Mouse (Mus musculus): Measurements from ENCODE around the gene Slco2b1.
A peak's percentile ranks its signal among the peaks of the same experiment; 100 is the strongest.

The Slco2b1 gene

DNA sequence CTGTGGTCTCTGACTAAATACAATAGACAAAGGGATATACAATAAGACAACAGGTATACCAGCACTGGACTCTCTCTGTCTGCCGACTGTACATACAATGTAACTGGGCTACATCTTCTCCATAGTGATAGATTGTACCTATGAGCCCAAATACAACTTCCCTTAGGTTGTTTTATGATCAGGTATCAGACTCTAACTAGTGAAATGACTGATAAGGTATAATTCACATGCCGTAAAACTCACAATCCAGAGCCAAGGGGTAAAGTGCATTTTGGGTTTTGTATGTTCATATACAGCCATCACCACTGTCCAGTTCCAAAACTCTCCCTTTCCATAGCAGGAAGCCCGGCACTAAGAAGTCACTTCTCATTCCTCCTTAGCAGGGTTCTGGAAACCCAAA, 17.8 kb downstream of the Slco2b1 start:
- DNase-seq (ENCODE audit: low spot score), result no peak

- DNase-seq (ENCODE audit: low spot score), result no peak
Measured at GRCm38 (mm10) chr7:99692396-99692795, 18.7 kb downstream of the Slco2b1 start.

- DNase-seq (ENCODE audit: low spot score), result no peak
Measured at GRCm38 (mm10) chr7:99690819-99691218, 20.3 kb downstream of the Slco2b1 start.

DNA sequence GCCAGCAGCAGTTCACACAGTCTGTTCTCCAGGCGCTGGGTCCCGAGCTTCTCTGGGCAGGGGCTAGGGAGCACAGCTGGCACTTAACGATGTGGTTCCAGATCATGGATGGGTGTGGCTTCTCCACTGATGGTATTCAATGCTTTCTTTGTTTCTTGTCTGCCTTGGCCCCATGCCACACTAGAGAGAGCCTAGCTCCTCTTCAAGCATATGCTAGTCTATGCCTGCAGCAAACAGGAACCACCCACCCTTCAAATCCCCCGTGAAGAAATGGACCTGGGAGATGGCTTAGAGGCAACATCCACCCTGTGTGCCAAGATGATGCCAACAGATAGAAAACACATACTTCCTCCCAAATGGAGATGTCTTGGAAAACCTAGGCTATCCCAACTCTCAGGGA, 27.1 kb downstream of the Slco2b1 start:
- DNase-seq (ENCODE audit: low spot score), result no peak

GRCm38 (mm10) chr7:99680771-99681170, 30.4 kb downstream of the Slco2b1 start:
- no peak for DNase-seq (ENCODE audit: low spot score)

DNA sequence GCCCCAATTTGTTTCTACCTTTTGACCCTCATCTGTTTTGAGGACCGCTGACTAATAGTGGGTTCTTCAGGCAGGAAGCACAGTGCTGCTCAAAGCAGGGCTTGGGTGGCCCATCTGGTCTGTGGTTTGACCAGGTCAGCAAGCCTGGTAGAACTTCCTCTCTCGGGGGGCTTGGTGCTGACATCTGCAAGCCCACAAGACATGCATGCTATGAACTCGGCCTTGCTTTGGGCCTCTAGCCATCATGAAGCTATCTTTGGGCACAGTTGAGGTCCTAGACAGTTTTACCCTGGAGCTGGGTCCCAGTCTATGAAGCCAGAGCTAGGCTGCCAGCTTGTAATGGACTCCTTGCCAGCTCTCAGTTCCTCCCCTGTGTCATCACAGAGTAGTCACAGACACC, 36.2 kb downstream of the Slco2b1 start:
- no peak for DNase-seq (ENCODE audit: low spot score)

DNA sequence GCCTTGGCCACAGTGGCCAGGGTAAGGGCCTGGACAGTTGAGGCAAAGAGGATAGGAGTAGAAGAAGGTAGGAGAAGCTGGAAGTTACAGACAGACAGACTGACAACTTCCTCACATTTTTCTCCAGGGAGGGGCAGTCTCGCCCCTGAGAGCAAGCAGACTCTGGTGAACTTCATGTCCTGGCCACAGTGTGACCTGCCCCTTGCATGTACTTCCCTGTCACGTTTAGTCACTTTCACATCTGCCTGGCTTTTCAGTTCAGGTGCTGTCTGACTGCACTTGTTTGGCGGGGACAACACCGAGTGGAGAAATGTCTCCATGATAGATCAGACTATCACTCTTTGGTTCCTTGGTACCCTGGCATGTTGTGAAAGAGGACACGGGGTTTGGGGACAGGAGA, 36.9 kb downstream of the Slco2b1 start:
- no peak for DNase-seq (ENCODE audit: low spot score)

DNA sequence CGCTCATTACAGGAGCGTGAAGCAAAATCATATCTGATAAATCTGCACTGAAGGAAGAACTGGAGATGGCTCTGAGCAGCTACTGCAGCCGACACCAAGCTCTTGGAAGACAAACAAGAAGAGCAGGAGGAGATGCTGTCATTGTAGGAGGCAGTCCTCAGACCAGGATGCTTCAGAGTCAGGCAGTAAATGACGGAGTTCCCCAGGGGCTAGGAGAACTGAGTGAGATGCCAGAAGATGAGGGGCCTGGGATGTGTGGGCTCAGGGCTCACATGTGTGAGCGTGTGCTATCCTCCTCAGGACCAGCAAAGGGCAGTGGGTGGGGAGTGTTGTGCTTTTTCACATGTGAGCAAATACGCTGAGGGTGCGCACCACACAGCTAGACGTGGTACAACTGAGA, 38.0 kb downstream of the Slco2b1 start:
- DNase-seq (ENCODE audit: low spot score), result no peak

GRCm38 (mm10) chr7:99671544-99672435, 39.4 kb downstream of the Slco2b1 start:
- DNase-seq (ENCODE audit: low spot score), result no peak

GRCm38 (mm10) chr7:99670915-99671314, 40.2 kb downstream of the Slco2b1 start:
- DNase-seq (ENCODE audit: low spot score), result no peak

GRCm38 (mm10) chr7:99668802-99669201, 42.3 kb downstream of the Slco2b1 start:
- DNase-seq (ENCODE audit: low spot score), result no peak

GRCm38 (mm10) chr7:99667096-99667495, 44.0 kb downstream of the Slco2b1 start:
- no peak for DNase-seq (ENCODE audit: low spot score)

DNA sequence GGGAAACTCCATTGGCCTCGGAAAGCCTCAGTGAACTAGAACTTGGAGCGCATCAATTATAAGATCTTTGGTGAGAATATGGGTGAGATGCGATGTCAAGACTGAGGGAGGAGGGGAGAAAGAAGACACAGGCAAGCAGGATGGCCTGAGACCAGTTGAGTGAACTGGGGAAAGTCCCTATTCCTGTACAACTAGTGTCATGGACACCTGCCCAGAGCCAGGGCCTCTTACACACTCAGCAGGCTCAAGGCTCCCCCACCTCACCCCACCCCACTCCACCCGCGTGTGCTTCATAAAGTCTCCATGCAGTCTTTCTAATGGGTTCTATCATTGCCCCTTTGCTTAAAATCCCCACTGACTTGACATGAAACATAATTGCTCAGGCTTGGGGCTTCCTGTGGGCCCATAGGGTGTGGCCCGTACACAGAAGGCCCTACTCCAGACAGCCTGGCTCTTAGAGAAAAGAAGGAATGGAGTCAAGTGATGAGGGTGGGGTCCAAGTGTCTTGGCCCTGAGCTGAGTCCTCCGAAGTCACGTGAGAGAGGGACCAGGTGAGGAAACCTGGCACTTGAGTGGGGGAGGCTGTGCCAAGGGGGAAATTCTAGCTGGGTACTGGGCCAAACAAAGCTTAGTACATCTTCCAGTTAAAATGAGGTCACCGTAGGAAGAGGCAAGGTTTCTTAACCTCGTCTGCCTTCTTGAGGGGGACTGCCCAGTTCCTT, 45.2 kb downstream of the Slco2b1 start:
- no peak for DNase-seq (ENCODE audit: low spot score)

DNA sequence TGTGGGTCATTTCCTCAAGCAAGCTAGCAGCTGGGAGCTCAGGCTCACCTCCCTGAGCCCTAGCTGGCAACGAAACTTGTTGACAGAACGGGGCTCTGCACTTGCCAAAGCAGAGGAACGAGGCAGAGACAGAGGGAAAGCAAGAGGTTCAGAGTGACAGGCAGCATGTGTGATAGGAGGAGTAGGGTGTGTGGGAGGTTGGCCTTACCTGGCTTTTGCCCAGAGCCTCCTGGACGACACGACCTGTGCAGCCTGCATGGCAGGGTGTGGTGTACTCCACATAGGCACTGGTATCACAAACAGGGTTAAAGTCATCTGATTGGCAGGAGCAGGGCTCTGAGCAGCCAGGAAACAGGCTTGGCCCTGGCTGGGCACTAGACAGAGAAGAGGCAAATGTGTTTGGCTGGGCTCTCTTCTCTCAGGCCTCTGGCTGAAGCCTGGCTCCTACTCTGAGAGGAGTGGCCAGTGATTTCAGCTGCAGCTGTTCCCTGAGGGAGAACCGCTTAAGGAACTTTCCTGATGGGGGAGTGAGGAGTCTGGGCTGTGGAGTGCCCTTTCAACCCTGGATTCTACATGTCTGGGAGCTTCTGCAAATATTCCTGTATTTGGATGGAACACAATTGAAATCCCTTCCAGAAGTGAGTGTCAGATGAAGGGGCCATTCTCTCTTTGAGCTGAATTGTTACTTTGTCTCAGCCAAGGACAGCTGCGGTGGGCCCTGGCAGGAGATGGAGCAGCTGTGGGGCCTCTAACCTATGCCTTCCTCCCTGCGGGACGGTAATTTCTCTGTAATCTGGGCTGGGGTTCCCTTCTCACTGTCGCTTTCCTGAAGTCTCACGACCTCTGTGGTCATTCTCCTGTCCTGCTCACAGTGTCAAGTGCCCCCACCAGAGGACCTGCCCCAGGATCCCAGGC, 46.3 kb downstream of the Slco2b1 start:
- DNase-seq (ENCODE audit: low spot score), result peak; percentile 74

GRCm38 (mm10) chr7:99663507-99664220, 47.5 kb downstream of the Slco2b1 start:
- no peak for DNase-seq (ENCODE audit: low spot score)

GRCm38 (mm10) chr7:99662311-99662710, 48.8 kb downstream of the Slco2b1 start:
- no peak for DNase-seq (ENCODE audit: low spot score)

DNA sequence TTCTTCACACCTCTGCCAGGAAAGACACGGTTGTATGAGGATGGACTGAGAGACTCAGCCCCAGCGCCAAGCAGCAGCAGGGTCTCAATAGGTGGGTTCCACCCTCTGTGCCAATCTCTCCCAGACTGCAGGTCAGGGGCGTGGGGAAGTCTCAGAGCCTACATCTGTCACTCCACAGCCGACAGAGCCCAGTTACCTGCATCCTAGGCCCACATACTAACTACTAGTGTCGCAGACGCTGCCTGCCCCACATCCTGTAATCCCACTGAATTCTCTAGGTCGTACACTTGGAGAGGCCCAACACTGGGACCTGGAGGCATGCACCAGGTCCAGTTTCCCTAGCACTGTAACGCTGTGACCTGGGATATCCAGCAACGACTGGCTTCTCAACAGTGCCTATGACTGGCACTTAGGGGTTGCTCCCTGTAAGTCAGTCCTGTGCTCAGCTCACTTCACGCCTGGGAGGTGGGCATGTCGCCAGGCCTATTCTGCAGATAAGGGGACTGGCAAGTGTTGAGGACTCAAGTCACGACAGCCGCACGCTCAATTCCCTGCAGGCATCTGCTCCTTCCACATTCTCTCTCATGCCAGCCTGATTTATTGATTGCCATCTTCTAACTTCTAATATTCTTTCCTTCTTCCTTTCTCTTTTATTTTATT, 49.4 kb downstream of the Slco2b1 start:
- no peak for DNase-seq (ENCODE audit: low spot score)

- DNase-seq (ENCODE audit: low spot score), result no peak
Measured at GRCm38 (mm10) chr7:99661071-99661470, 50.1 kb downstream of the Slco2b1 start.

DNA sequence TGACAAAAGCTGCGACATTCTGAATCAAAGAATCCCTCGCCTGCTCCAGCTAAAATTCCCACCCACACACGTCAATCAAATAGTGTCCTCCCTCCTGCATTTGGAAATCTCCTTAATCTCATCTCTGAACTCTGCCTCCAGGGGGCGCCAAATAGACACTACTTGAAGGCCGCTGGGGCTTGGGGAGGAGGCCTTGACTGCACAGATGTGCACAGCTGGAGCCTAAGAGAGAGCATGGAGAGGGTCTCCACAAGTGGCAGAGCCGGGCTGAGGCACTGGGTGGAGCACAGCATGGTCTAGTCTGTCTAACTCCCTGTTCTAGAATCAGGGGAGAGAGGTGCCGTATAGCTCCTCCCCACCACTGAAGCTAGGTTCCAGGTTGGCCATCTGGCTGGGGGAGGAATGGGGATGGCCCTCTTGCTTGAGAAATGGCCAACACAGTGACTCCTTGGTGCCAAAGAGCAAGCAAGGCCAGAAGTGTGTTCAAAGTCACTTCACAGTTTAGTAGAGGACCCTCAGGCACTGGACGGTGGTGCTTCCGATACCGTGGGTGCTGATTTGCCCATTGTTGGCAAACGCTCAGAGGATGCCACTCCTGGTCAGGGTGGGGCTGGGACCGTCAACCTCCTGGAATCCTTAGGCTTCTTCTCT, 51.6 kb downstream of the Slco2b1 start:
- DNase-seq (ENCODE audit: low spot score), result no peak

GRCm38 (mm10) chr7:99654244-99654643, 56.9 kb downstream of the Slco2b1 start:
- DNase-seq (ENCODE audit: low spot score), result no peak

GRCm38 (mm10) chr7:99649585-99649984, 61.6 kb downstream of the Slco2b1 start:
- DNase-seq (ENCODE audit: low spot score), result no peak
